Mouse (Mus musculus) CD4-positive, CD25-positive, alpha-beta regulatory T cell, adult 4 months (primary cell): ENCODE data around the gene Comt. TPM values are rescaled to one million over a fixed set of nuclear protein-coding genes. Genes with fewer than 3 reads are reported as not detected.

Source experiments
- ATAC-seq: one replicate; pipeline ENCODE4 v1.8.0; 2017
- polyA plus RNA-seq, 2 experiments: library from polyadenylated mRNA; unstranded; fragments of 100-300 nt; shearing (Covaris generic); gene quantifications; one replicate each; pipeline ENCODE4 v1.2.1; 2017

The Comt gene
- polyA plus RNA-seq, 2 experiments from 2014 or later: 62.0 to 65.2 TPM

GRCm38 (mm10) chr16:18411026-18411649 lies 15.5 kb downstream of the Comt start:
- ATAC-seq: no peak

- ATAC-seq: no peak
These were observed 16.2 kb downstream of the Comt start for GRCm38 (mm10) chr16:18410418-18410817.

DNA sequence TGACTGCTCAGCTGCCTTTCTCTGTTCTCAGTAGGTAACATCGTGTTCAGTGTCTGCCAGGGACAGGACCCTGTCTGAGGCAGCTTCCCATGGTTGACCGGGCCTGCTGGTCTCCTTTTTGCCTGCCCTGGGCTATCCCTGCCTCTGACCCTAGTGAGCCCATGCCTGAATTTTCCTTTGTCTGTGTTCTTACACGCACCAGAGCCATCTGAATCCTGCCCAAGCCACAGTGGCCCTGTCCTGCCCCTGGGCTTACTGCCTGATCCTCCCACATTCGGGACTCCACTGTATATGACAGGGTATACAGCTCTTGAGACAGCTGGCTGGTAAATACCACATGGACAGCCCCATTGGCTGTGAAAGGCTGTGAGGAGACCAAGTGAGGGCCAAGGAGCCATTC lies 16.9 kb downstream of the Comt start:
- no peak for ATAC-seq

DNA sequence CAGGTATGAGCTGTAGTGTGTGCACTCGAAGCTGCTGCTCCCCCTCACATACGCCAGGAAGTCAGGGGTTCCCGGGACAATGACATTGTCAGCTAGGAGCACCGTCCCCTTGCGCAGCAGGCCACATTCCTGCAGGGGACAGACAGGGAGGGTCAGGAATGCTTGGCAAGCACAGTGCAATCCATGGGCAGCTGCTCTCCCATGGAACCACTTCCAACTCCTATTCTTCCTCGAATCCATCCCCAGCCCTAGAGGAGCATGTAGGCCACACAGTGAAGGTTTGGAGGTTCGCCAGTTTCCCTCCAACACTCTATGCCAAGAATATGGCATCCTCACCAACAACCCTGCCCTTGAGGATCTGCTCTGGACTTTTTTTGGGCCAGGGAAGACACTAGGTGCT lies 18.7 kb downstream of the Comt start:
- no peak for ATAC-seq

- ATAC-seq: peak; percentile 41
These were observed 20.4 kb downstream of the Comt start for GRCm38 (mm10) chr16:18406293-18406692.

DNA sequence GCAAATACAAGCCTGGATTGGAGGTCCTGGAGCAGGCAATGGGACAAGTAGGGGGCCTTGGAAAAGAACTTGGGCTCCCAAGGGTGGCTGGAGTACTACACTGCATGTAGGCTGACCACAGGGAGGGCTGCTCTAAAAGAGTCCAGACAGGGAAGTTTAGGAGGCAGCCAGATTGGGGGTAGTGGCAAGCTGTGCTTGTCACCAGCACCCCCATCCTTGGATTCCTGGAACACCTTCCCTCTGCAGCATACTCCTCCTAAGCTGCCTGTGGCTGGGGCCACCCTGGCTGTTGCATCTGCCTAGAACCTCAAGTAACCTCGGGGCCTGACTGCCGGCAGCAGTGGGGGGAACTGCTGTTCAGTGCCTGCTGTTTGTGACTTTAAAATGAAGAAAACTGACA lies 20.8 kb downstream of the Comt start:
- ATAC-seq: no peak

GRCm38 (mm10) chr16:18405091-18405854 lies 21.4 kb downstream of the Comt start:
- ATAC-seq: no peak

GRCm38 (mm10) chr16:18403285-18403684 lies 23.4 kb downstream of the Comt start:
- no peak for ATAC-seq

DNA sequence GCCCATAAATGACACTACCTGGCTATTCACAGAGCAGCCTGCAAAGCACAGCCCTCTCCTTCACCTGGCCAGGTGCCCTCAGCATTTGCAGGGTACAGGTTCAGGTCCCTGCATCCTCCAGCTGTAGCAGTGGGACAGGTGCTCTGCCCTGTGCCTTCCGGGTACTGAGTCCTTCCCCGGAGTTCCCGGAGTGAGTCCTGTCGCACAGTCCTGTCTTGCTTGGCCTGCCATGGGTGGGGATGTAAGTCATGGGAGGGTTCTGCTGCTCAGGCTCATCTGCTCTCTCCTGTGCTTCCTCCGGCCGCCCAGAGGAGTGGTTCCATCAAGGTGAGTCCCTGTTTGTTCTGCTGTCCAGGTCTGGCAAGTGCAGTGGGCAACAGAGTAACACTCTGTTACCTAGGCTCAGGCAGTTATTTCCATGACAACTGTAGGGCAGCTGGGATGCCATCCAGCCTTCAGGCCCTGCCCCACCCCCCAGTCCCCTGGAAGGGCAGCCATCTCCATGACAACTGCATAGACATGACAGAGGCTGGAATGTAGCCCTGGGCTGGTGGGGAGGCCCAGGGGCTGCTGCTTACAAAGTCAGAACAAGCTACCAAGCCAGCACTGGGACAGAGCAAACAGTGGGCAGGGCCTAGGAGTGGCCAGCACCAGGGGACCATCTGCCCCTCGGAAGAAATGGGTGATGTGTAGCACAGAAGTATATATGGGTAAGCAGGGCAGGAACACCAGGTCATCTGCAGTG lies 26.0 kb downstream of the Comt start:
- no peak for ATAC-seq

DNA sequence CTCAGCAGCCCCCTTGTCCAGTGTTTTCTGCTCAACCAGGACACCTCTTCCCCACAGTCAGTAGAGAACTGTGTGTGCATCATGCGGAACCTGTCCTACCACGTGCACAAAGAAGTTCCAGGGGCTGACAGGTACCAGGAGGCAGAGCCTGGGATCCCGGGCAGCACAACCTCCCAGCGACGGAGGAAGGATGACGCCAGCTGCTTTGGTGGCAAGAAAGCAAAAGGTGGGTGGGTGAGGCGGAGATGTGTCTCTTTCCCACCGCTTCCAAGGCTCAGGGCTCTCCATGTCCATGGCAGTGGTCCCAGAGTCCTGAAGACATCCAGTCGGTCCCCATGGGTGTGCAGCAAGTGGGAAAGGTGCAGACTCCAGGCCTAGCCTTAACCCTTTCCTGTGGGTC lies 26.6 kb downstream of the Comt start:
- ATAC-seq: no peak

DNA sequence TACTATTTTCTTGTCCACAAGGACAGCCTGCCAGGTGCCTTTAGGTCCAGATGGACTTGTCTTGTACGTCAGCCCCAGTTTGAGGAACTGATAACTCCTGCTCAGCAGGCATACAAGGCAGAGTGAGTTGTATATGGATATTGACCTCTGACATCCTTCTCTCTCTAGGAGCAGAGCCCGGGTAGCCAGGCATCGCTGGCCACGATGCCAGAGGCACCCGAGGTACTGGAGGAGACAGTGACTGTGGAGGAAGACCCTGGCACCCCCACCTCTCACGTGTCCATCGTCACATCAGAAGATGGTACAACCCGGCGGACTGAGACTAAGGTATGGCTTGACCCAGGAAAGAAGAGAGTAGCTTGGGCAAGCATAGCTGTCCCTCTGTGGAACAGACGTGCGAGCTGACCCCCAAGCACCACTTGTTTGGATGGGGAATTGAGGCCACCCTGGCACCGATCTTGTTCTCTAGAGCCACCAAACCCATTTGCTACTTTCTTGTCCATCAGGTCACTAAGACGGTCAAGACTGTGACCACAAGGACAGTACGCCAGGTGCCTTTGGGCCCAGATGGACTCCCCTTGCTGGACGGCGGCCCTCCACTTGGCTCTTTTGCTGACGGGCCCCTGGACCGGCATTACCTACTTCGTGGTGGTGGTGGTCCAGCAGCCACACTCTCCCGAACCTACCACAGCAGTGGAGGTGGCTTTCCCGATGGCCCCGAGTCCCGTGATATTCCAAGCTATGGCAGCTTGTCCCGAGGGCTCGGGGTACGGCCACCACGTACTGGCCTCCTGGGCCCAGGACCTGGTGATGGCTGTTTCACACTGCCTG lies 29.6 kb downstream of the Comt start:
- ATAC-seq: no peak

DNA sequence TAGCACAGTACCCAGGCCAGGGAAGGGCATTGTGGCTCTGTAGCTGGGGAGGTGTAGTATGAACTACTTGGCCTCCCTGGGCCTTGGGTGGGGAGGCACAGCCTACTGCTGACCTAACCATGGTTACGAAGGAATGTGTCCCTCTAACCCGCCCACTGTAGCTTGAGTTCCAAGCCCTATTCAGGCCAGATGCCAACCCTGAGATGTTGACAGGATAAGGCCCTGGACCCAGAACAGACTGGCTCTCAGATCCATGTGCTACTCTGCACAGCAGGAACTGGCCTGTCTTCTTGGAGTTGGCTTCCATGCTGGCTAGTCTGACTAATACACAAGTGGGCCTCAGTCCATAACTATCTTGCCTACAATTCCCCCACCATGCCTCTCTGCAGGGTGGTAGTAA lies 30.5 kb downstream of the Comt start:
- ATAC-seq: no peak

DNA sequence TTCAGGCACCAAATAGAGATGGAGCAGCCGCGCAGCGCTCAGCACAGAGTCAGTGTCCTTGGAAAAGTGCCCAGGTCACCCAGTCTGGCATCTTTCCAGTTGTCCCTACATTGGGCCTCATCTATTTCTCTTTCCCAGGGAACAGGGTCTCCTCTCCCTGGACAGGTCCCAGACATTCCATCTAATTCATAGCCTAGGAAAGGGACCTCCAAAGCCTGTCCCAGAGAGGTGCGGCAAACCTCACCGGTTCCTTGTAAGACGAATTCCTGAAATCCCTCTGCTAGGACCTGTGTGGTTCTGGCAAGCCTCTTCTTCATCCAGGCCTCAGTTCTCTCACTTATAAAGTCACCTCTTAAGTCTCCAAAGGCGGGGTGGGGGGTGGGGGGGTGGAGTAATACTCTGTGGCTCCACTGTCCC lies 31.0 kb downstream of the Comt start:
- no peak for ATAC-seq

DNA sequence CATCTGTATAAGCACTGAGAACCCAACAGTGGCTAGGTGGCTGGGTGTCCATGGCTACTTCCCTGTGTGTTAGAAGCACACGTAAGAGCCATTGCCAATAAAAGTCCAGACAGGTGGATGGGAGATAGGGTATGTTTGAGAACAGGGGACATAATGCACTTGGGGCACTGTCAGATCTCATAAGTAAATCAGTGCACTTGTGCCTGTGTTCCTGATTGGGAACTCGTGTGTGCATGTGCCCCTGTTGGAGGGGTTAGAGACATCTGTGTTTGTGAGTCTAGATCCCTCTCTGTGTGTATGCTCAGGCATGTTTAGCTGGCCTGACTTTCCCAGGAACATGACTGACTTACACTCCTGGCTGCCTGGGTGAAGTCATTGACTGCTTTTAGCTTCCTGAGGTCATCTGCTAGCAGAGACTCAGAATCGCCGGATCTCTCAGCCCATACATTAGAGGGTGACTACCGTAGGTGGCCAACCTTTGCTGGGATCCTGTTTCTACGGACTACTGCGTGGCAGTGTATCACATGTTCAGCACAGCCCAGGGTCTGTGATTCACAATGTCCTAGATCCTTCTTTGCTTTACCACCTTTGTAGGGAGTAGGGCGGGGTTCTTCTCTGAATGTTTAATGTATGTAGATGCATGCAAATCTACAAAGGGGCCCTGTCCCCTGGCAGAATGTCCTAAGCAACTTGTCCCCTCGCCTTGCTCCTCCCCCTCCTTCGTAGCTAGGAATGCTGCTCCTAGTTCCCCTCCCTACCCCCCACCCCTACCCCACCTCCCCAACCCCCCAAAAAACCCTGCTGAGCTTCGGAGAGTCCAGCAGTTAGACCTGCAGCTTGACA lies 31.7 kb downstream of the Comt start:
- no peak for ATAC-seq

GRCm38 (mm10) chr16:18394056-18394455 lies 32.6 kb downstream of the Comt start:
- ATAC-seq: no peak

DNA sequence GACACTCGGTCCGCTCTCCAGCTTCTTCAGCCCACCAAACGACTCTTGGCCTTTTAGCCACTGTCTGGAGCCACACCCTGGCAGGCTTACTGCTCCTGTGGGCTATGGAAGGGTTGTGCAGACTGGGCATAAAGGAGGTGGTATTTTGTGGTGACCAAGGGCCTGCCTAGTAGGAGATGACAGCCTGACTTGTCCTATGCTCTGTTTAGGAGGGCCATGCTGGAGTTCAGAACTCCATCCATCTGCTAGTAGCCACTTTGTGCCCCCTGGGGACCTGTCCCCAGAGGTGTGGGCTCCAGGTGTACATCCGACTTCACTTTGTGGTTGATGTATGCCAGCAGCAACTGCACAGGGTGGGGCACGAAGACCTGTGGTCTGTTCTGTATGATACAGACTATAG lies 33.1 kb downstream of the Comt start:
- no peak for ATAC-seq

DNA sequence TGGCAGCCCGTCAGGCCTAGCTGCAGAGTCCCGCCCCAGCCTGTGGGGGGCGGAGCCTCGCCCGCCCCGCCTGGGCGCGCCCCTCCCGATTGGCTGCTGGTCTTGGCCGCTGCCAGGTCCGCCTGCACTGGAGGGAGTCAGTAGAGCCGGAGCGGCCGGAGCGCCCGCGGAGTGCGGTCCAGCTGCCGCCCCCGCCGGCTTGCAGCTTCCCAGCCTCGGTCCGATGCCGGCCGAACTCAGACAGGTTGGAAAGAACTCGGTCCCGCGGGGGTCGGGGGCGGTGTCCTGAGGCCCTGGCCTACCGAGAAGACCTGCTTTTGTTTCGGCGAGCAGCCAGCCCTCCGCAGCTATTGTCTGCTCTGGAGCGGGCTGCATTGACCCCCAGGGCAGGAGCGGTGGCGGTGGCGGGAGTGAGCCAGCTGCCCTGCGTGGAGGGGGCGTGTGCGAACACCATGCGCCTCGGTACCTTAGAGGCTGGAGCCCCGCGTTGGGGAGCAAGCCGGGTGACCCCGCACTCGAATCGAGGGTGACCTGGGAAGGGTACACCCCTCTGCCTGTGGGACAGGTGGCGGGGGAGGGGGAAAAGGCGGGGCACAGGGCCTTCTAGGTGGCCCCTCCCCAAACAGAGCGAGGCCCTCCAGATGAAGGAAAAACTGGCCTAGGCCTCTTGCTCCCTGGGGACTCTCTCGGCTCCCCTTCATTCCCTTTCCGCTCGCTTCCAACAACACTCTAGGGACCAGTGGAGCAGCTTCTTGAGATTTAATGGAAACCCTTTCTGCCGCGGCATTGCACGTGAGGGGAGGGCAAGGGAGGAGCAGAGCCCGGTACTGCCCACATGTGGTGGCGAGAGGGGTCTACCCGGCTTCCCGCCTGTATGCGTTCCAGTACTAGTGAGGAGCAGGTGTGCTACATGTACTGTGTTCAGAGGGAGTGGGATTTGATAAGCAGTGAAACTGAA lies 33.9 kb downstream of the Comt start:
- peak; percentile 84 for ATAC-seq

DNA sequence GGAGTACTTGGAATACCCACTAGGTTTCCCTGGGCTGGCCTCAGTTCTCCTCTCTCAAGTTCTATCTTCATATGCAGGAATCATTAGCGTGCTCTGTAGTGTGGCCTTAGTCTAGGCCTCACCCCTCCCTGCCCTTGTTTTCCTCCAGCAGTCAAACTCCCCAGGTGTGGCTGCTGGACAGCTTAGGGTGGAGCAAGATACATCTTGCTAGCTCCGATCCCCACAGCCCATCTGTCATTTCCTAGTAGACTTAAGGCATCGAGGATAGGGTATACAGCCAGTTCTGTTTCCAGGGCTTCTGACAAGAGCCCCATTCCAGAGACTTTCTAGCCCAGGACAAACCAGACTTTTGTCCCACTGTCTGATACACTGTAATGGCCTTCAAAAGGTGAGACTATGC lies 34.9 kb downstream of the Comt start:
- no peak for ATAC-seq

- no peak for ATAC-seq
These were observed 35.5 kb downstream of the Comt start for GRCm38 (mm10) chr16:18391127-18391526.

DNA sequence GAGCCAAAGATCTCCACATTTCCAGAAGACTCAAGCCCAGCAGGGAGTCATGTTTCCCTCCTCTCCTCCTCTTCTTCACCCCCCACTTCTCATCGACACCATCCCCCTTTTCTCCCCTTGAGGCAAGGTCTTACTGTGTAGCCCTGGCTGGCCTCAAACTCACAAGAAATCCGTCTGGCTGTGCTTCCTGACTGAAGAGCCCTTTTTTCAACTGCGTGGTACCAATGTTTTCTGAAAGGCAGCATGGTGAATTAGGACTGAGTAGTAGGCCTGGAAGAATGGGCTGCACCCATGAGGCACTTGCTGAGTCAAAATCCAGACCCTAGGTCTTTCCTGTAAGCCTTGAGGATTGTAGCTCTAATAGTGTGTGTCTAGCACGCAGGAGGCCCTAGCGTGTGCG lies 36.3 kb downstream of the Comt start:
- ATAC-seq: no peak
